Mouse (Mus musculus): ENCODE measurements around the gene Notch4. TPM values are rescaled to one million over a fixed set of nuclear protein-coding genes. Genes with fewer than 3 reads are reported as not detected.

The Notch4 gene
- polyA plus RNA-seq, 1 experiment from 2014 or later = 1.4 TPM

GRCm38 (mm10) chr17:34624981-34625380 is 60.9 kb downstream of the Notch4 start:
- no peak overlapping the region for H3K4me3 ChIP-seq (ENCODE audit: low read depth, low read length)
- TF ChIP-seq CTCF (IDR thresholded peaks at IDR 0.05; ENCODE audit: low read depth) = no peak
- WGBS = 96% methylated on average over 3 of the region's 3 CpGs

GRCm38 (mm10) chr17:34626062-34626772 is 62.1 kb downstream of the Notch4 start:
- H3K4me3 ChIP-seq (ENCODE audit: low read depth, low read length) = peak overlapping the region; percentile 66
- H3K36me3 ChIP-seq (ENCODE audit: control insufficient read depth, insufficient read depth) = peaks cover 18% of the 10 kb centered on the region
- H3K4me2 ChIP-seq (replicated peaks; ENCODE audit: low read depth) = peak overlapping the region; percentile 95
- H3K27me3 ChIP-seq (replicated peaks; ENCODE audit: control insufficient read depth, insufficient read depth, low read length) = peaks cover 11% of the 10 kb centered on the region
- ATAC-seq = no peak
- H3K9me3 ChIP-seq (ENCODE audit: control insufficient read depth) = no peaks in the 10 kb centered on the region
- peak overlapping the region; percentile 65 for H3K9ac ChIP-seq (ENCODE audit: low read depth, low read length)
- peaks cover 5% of the 10 kb centered on the region for H3K4me1 ChIP-seq (replicated peaks; ENCODE audit: control insufficient read depth, insufficient read depth, low read length)
- no peak for TF ChIP-seq CTCF (IDR thresholded peaks at IDR 0.05; ENCODE audit: low read depth)
- WGBS = 52% methylated on average over 16 of the region's 16 CpGs
- peak overlapping the region; percentile 87 for H3K27ac ChIP-seq (ENCODE audit: low read depth, low read length)

More at GRCm38 (mm10) chr17:34624981-34625380, 60.9 kb downstream of the Notch4 start:
- Histone ChIP-seq H3K36me3 (ENCODE audit: control insufficient read depth, insufficient read depth) (peaks cover 31% of the 10 kb centered on the region), H3K4me1 (replicated peaks; ENCODE audit: control insufficient read depth, insufficient read depth, low read length) (peaks cover 2% of the 10 kb centered on the region; the same call in 1 of the 2 replicates), H3K9me3 (ENCODE audit: control insufficient read depth) (no peaks in the 10 kb centered on the region), H3K27ac (ENCODE audit: low read depth, low read length) (no peak overlapping the region), H3K27me3 (replicated peaks; ENCODE audit: control insufficient read depth, insufficient read depth, low read length) (peaks cover 3% of the 10 kb centered on the region; the same call in 1 of the 2 replicates), H3K9ac (ENCODE audit: low read depth, low read length) (no peak overlapping the region), H3K4me2 (replicated peaks; ENCODE audit: low read depth) (no peak overlapping the region)
- ATAC-seq = no peak

GRCm38 (mm10) chr17:34626773-34627092 is 62.7 kb downstream of the Notch4 start:
- peak; percentile 77 for TF ChIP-seq CTCF (IDR thresholded peaks at IDR 0.05; ENCODE audit: low read depth)
- Histone ChIP-seq H3K4me1 (replicated peaks; ENCODE audit: control insufficient read depth, insufficient read depth, low read length) (peaks cover 9% of the 10 kb centered on the region), H3K4me3 (ENCODE audit: low read depth, low read length) (peak overlapping the region; percentile 66), H3K9ac (ENCODE audit: low read depth, low read length) (peak overlapping the region; percentile 65), H3K4me2 (replicated peaks; ENCODE audit: low read depth) (peak overlapping the region; percentile 95), H3K27ac (ENCODE audit: low read depth, low read length) (peak overlapping the region; percentile 87), H3K36me3 (ENCODE audit: control insufficient read depth, insufficient read depth) (peaks cover 14% of the 10 kb centered on the region), H3K9me3 (ENCODE audit: control insufficient read depth) (no peaks in the 10 kb centered on the region), H3K27me3 (replicated peaks; ENCODE audit: control insufficient read depth, insufficient read depth, low read length) (peaks cover 16% of the 10 kb centered on the region)
- no peak for ATAC-seq
- WGBS = 1% methylated on average over 15 of the region's 18 CpGs

DNA sequence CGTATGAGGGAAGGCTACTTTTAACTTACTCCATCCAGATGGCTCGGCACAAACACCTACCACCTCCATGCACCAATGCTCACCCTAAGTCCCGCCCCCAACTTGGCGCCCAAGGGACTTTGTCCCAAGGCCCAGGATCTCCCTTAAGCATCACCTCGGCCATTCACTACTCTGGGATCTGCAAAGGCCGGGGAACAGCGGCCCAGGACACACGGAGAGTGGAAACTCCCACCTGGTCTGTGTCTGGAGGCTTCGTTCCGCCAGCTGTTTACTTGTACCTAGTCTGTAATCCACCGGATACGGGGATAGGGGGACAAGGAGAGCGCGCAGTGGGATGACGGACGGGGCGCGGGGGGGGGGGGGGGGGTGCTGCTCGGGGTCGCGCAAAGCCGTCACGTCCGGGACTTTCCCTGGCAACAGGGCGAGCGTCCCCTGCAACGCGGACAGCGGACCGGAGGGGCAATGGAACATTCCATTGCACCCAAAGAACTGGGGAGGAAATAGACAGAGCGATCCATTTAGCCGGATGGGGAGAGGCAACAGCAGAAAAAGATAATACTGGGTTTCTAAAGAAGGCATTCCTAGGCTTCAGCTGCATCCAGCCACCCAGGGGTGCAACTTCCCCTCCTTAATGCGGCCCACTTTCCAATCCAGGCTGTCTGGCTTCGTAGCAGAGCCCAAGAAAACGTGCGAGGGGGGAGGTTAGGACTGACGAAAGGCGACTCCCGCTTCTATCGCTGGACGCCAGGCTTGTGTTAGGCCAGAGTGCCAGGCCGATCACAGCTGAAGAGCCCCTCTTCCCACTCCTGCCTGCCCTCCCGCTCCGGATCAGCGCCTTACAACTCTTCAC is 63.2 kb downstream of the Notch4 start:
- Histone ChIP-seq H3K27ac (ENCODE audit: low read depth, low read length) (peak overlapping the region; percentile 87), H3K4me3 (ENCODE audit: low read depth, low read length) (peak overlapping the region; percentile 66), H3K27me3 (replicated peaks; ENCODE audit: control insufficient read depth, insufficient read depth, low read length) (peaks cover 16% of the 10 kb centered on the region), H3K9ac (ENCODE audit: low read depth, low read length) (peak overlapping the region; percentile 65), H3K9me3 (ENCODE audit: control insufficient read depth) (no peaks in the 10 kb centered on the region), H3K36me3 (ENCODE audit: control insufficient read depth, insufficient read depth) (peaks cover 8% of the 10 kb centered on the region; the same call in 1 of the 2 replicates), H3K4me2 (replicated peaks; ENCODE audit: low read depth) (peak overlapping the region; percentile 95), H3K4me1 (replicated peaks; ENCODE audit: control insufficient read depth, insufficient read depth, low read length) (peaks cover 9% of the 10 kb centered on the region)
- peak; percentile 66 for ATAC-seq
- no peak for TF ChIP-seq CTCF (IDR thresholded peaks at IDR 0.05; ENCODE audit: low read depth)
- 1% methylated on average over 40 of the region's 45 CpGs for WGBS

DNA sequence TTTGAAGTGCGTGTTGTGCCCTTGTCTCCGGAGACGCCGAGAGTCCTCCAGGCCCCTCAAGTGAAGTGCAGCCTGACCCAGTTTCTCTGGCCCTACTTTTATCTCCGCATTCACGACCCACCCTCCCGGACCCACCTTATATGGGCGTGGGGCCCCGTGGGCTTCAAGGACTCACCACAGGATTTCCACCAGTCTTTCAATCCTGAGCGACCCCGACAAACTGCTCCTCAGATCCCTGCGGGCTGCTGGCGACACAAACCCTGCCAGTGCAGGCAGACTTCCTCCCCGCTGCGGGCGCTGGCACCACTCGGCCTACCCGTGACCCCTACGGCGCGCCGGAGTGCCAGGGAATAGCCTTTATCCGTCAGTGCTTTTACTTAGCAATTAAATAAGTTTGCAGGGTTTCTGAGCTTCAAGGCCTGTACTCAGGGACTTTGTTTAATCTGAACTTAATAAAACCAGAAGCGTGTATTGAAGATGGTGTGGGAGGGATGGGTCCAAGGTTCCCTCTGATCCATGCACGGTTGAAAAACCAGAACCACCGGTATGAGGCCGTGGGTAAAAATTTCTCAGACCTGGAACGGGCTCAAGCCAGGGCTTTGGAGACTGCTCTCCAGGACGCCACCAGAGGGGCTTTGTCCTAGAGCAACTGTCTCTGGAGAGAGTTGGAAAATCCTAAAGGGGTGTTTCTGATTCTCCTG is 64.0 kb downstream of the Notch4 start, which contains the start of gene Ppt2:
Gene Ppt2, minus strand, starts transcription at position 568 of the 701 bp plus-strand sequence.
- H3K4me1 ChIP-seq (replicated peaks; ENCODE audit: control insufficient read depth, insufficient read depth, low read length) = peaks cover 9% of the 10 kb centered on the region
- 2% methylated on average over 29 of the region's 29 CpGs for WGBS
- no peak for ATAC-seq

More for the DNA sequence above, 64.0 kb downstream of the Notch4 start, which contains the start of gene Ppt2:
- H3K4me2 ChIP-seq (replicated peaks; ENCODE audit: low read depth) = peak within 1 kb of the TSS; percentile 95
- peak within 1 kb of the TSS; percentile 65 for H3K9ac ChIP-seq (ENCODE audit: low read depth, low read length)
- peak within 1 kb of the TSS; percentile 87 for H3K27ac ChIP-seq (ENCODE audit: low read depth, low read length)
- H3K36me3 ChIP-seq (ENCODE audit: control insufficient read depth, insufficient read depth) = 0 out of 2 replicates have a peak, but pooled peaks cover under 1% of the 10 kb centered on the region
- peak within 1 kb of the TSS; percentile 66 for H3K4me3 ChIP-seq (ENCODE audit: low read depth, low read length)
- H3K9me3 ChIP-seq (ENCODE audit: control insufficient read depth) = no peaks in the 10 kb centered on the region
- peaks cover 16% of the 10 kb centered on the region for H3K27me3 ChIP-seq (replicated peaks; ENCODE audit: control insufficient read depth, insufficient read depth, low read length)
- TF ChIP-seq CTCF (IDR thresholded peaks at IDR 0.05; ENCODE audit: low read depth) = no peak
